Mouse (Mus musculus): ENCODE measurements around the gene Retsat. TPM values are rescaled to one million over a fixed set of nuclear protein-coding genes. Genes with fewer than 3 reads are reported as not detected.

Retsat gene
- polyA plus RNA-seq, 1 experiment from 2014 or later, result 15.3 TPM

GRCm38 (mm10) chr6:72567508-72567907 lies 30.8 kb upstream of the Retsat start:
- Histone ChIP-seq H3K4me1 (no peaks in the 10 kb centered on the region), H3K27me3 (replicated peaks) (no peaks in the 10 kb centered on the region), H3K4me3 (no peak overlapping the region), H3K27ac (no peak overlapping the region), H3K4me2 (no peak overlapping the region), H3K9ac (no peak overlapping the region), H3K36me3 (peaks cover 11% of the 10 kb centered on the region; the same call in 1 of the 2 replicates), H3K9me3 (replicated peaks) (no peaks in the 10 kb centered on the region)
- ATAC-seq, result no peak
- WGBS (ENCODE audit: insufficient replicate concordance), result 68% methylated on average over 5 of the region's 5 CpGs

- Histone ChIP-seq H3K4me2 (no peak overlapping the region), H3K27me3 (replicated peaks) (no peaks in the 10 kb centered on the region), H3K9me3 (replicated peaks) (no peaks in the 10 kb centered on the region), H3K9ac (no peak overlapping the region), H3K27ac (no peak overlapping the region), H3K4me1 (no peaks in the 10 kb centered on the region), H3K36me3 (peaks cover 14% of the 10 kb centered on the region; the same call in 1 of the 2 replicates), H3K4me3 (no peak overlapping the region)
- ATAC-seq, result no peak
- WGBS (ENCODE audit: insufficient replicate concordance), result 81% methylated on average over 10 of the region's 10 CpGs
These were observed 29.5 kb upstream of the Retsat start for GRCm38 (mm10) chr6:72568736-72569135.

GRCm38 (mm10) chr6:72570644-72571397 lies 27.5 kb upstream of the Retsat start:
- Histone ChIP-seq H3K27me3 (replicated peaks) (no peaks in the 10 kb centered on the region), H3K4me3 (no peak overlapping the region), H3K27ac (no peak overlapping the region), H3K9me3 (replicated peaks) (no peaks in the 10 kb centered on the region), H3K4me1 (peaks cover 5% of the 10 kb centered on the region; the same call in 1 of the 2 replicates), H3K9ac (no peak overlapping the region), H3K36me3 (peaks cover 17% of the 10 kb centered on the region; the same call in 1 of the 2 replicates), H3K4me2 (no peak overlapping the region)
- WGBS (ENCODE audit: insufficient replicate concordance), result 76% methylated on average over 10 of the region's 10 CpGs
- no peak for ATAC-seq

DNA sequence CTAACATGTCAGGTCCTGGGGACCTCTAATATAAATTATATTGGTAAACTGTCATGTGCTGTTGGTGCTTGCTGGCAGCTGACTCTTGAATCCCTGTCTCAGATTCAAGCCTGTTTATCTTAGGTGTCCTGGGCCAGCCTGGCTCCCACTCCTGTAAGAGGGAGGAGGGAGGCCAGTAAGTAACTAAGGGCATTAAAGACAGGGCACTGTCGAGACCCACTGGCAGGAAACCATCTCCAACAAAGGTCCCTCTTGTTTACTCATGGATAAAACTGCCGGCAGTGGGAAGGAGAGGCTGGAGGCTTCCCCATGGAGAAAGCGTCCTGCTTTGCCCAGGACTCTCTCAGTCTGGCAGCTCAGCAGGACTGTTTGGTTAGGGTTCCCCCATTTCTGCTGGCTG lies 26.4 kb upstream of the Retsat start:
- peaks cover 5% of the 10 kb centered on the region; the same call in 1 of the 2 replicates for H3K4me1 ChIP-seq
- no peak for ATAC-seq
- no peak overlapping the region for H3K27ac ChIP-seq
- H3K9ac ChIP-seq, result no peak overlapping the region
- H3K9me3 ChIP-seq (replicated peaks), result no peaks in the 10 kb centered on the region
- 52% methylated on average over 3 of the region's 3 CpGs for WGBS (ENCODE audit: insufficient replicate concordance)
- H3K27me3 ChIP-seq (replicated peaks), result no peaks in the 10 kb centered on the region
- no peak overlapping the region for H3K4me3 ChIP-seq
- no peak overlapping the region for H3K4me2 ChIP-seq
- peaks cover 17% of the 10 kb centered on the region; the same call in 1 of the 2 replicates for H3K36me3 ChIP-seq

DNA sequence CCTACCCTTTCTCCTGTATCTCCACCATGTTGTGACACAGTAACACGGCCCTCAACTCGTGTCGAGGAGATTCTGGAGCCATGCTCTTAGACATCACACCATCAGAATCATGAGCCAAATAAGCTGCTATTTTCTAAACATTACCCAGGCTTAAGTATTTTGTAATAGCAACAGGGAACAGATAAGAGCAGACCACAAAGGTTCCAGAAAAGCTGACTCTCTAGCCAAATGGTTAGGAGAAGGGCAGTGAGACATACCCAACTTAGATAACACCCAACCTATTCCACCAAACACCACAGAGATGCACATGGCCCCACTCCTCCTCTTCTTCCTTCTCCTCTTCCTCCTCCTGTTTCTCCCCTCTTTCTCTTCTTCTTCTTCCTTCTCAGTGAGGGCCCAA lies 22.2 kb upstream of the Retsat start:
- Histone ChIP-seq H3K27me3 (replicated peaks) (no peaks in the 10 kb centered on the region), H3K4me1 (peaks cover 5% of the 10 kb centered on the region; the same call in 1 of the 2 replicates), H3K9me3 (replicated peaks) (no peaks in the 10 kb centered on the region), H3K27ac (no peak overlapping the region), H3K36me3 (peaks cover 11% of the 10 kb centered on the region; the same call in 1 of the 2 replicates), H3K4me3 (no peak overlapping the region), H3K4me2 (no peak overlapping the region), H3K9ac (no peak overlapping the region)
- WGBS (ENCODE audit: insufficient replicate concordance), result 75% methylated on average over 3 of the region's 3 CpGs
- ATAC-seq, result no peak

DNA sequence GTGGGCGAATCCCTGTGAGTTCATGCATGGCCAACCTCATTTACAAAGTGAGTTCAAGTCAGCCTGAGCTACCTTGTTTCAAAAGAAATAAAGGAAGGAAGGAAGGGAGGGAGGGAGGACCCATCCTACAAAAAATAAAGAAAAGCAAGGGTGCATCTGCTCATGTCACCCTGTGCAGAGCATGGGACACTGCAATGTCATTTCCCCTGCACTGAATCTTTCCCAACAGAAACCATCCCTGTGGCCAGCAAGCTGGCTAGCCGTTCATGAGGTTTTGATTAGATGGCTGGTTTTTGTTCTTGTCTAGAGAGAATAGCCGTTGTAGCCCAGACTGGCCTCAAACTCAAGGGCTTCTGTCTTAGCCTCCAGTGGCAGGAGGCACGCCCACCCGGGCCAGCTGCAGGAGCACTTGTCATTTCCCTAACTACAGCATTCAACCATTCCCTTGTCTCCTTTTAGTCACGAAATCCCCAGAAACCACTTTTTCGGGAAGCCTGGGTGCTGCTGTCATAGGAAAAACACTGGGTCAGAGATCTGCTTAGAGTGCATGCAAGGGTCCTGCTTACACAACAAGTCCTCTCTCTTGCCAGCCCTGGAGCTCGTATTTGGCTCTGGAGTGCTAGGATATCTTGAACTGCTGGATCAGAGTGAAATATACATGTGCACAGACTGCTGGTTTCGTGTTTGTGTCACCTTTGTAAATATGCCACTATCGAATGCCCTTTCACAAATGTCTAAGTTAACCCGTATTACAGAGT lies 16.5 kb upstream of the Retsat start:
- Histone ChIP-seq H3K9me3 (replicated peaks) (no peaks in the 10 kb centered on the region), H3K4me1 (peaks cover 6% of the 10 kb centered on the region; the same call in 1 of the 2 replicates), H3K9ac (no peak overlapping the region), H3K27me3 (replicated peaks) (no peaks in the 10 kb centered on the region), H3K36me3 (0 out of 2 replicates have a peak, but pooled peaks cover 8% of the 10 kb centered on the region), H3K4me3 (no peak overlapping the region), H3K27ac (no peak overlapping the region), H3K4me2 (no peak overlapping the region)
- WGBS (ENCODE audit: insufficient replicate concordance), result 64% methylated on average over 11 of the region's 11 CpGs
- no peak for ATAC-seq

- WGBS (ENCODE audit: insufficient replicate concordance), result 63% methylated on average over 4 of the region's 4 CpGs
- ATAC-seq, result no peak
- H3K9me3 ChIP-seq (replicated peaks), result no peaks in the 10 kb centered on the region
- H3K4me1 ChIP-seq, result peaks cover 6% of the 10 kb centered on the region; the same call in 1 of the 2 replicates
- H3K4me2 ChIP-seq, result no peak overlapping the region
- no peak overlapping the region for H3K9ac ChIP-seq
- H3K36me3 ChIP-seq, result 0 out of 2 replicates have a peak, but pooled peaks cover 14% of the 10 kb centered on the region
- H3K27ac ChIP-seq, result no peak overlapping the region
- H3K27me3 ChIP-seq (replicated peaks), result no peaks in the 10 kb centered on the region
- no peak overlapping the region for H3K4me3 ChIP-seq
These were observed 14.9 kb upstream of the Retsat start for GRCm38 (mm10) chr6:72583211-72583839.

- no peak overlapping the region for H3K27ac ChIP-seq
- H3K36me3 ChIP-seq, result 0 out of 2 replicates have a peak, but pooled peaks cover 14% of the 10 kb centered on the region
- H3K4me1 ChIP-seq, result peaks cover 6% of the 10 kb centered on the region; the same call in 1 of the 2 replicates
- no peaks in the 10 kb centered on the region for H3K9me3 ChIP-seq (replicated peaks)
- H3K27me3 ChIP-seq (replicated peaks), result no peaks in the 10 kb centered on the region
- ATAC-seq, result no peak
- 72% methylated on average over 11 of the region's 11 CpGs for WGBS (ENCODE audit: insufficient replicate concordance)
- H3K4me3 ChIP-seq, result no peak overlapping the region
- no peak overlapping the region for H3K4me2 ChIP-seq
- no peak overlapping the region for H3K9ac ChIP-seq
These were observed 14.1 kb upstream of the Retsat start for GRCm38 (mm10) chr6:72584154-72584553.

DNA sequence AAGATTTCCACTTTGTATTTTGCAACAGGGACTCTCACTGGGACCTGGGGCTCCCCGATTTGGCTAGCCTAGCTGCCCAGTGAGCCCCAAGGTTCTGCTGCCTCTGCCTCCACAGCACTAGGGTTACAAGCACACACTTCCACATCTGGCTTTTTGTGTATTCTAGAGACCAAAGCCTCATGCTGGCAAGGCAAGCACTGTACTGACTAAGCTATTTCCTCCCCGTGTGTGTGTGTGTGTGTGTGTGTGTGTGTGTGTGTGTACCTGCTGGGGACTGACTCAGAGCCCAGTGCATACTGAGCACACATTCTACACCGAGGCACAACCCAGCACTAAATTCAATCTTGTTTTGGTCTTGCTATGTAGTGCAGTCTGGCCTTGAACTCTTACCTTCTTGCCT lies 11.6 kb upstream of the Retsat start:
- WGBS (ENCODE audit: insufficient replicate concordance), result 64% methylated on average over 3 of the region's 3 CpGs
- Histone ChIP-seq H3K9me3 (replicated peaks) (no peaks in the 10 kb centered on the region), H3K27me3 (replicated peaks) (no peaks in the 10 kb centered on the region), H3K4me1 (peaks cover 6% of the 10 kb centered on the region; the same call in 1 of the 2 replicates), H3K27ac (no peak overlapping the region), H3K4me3 (no peak overlapping the region), H3K4me2 (no peak overlapping the region), H3K9ac (no peak overlapping the region), H3K36me3 (0 out of 2 replicates have a peak, but pooled peaks cover 10% of the 10 kb centered on the region)
- ATAC-seq, result no peak

DNA sequence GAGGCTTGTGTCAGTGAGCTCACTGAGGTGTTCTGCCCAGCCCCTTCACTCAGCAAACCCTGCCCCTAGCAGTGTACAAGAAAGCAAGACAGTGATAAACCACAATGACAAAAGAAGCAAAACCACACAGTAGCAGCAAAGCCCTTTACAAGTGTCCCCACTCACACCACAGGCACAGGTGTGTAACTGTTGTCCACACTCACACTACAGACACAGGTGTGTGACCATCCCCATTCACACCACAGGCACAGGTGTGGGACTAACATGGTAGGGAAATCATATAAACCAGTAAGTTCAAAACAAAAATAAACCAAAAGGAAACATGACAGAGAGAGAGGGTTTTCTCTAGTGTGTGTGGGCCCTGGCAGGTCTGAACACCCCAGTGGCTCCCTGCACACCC lies 10.0 kb upstream of the Retsat start:
- Histone ChIP-seq H3K36me3 (0 out of 2 replicates have a peak, but pooled peaks cover 10% of the 10 kb centered on the region), H3K4me1 (peaks cover 6% of the 10 kb centered on the region; the same call in 1 of the 2 replicates), H3K4me2 (no peak overlapping the region), H3K9ac (no peak overlapping the region), H3K27ac (no peak overlapping the region), H3K4me3 (no peak overlapping the region), H3K9me3 (replicated peaks) (no peaks in the 10 kb centered on the region), H3K27me3 (replicated peaks) (no peaks in the 10 kb centered on the region)
- ATAC-seq, result no peak

DNA sequence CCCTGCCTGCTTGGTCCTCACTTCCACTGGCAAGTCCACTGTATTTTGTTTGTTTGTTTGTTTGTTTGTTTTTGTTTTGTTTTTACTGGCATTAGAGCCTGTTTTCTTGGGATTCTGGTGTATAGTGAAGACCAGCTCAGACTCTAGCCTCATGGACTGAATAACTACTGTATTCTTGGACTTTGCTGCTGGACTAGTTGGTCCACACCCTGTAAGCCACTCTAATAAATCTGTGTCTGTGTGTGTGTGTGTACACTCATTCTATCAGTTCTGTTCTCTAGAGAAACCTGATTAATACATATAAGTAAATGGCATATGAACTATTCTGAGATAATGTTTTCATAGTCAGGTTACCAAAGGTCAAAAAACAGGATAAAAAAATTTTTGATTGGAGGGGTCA lies 8.2 kb upstream of the Retsat start:
- Histone ChIP-seq H3K27me3 (replicated peaks) (no peaks in the 10 kb centered on the region), H3K27ac (no peak overlapping the region), H3K9me3 (replicated peaks) (no peaks in the 10 kb centered on the region), H3K4me3 (no peak overlapping the region), H3K36me3 (0 out of 2 replicates have a peak, but pooled peaks cover 13% of the 10 kb centered on the region), H3K9ac (no peak overlapping the region), H3K4me2 (no peak overlapping the region), H3K4me1 (no peaks in the 10 kb centered on the region)
- no peak for ATAC-seq
